Mouse (Mus musculus): ENCODE measurements at regions not wholly inside any gene's neighbourhood (a gene's known extent, or its start where the extent isn't known, plus 50 kb on each side); places are given as distances from the start of the nearest gene placed in this dataset.

DNA sequence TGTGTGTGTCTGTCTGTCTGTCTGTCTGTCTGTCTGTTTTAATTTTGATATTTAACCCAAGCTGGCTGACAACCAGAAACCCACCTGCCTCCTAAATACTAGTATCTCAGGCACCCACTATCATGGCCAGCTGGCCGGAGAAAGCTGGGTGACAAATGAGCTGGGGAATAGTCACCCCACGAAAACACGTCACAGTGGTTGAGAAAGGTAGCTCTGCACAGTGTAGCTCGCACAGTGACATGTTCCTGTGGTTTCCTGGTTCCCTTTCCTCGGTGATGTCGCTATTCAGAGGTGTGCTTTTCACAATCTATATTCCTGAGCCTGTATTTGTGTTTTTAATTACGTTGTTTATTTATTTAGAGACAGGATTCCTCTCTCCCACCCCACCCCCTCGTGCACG is 78.3 kb upstream of the Spaca7 start:
- H3K9me3 ChIP-seq (ENCODE audit: control insufficient read depth, low read length) = no peaks in the 10 kb centered on the region
- peaks cover 33% of the 10 kb centered on the region for H3K27me3 ChIP-seq (ENCODE audit: control insufficient read depth, insufficient read depth, low read length)
- H3K4me2 ChIP-seq (ENCODE audit: low read length) = no peak overlapping the region
- no peak overlapping the region for H3K27ac ChIP-seq (replicated peaks in 1 of 2; ENCODE audit: control insufficient read depth in 1 of 2, insufficient read depth in 1 of 2, low read depth in 2 of 2, low read length in 2 of 2)
- H3K4me3 ChIP-seq (ENCODE audit: control insufficient read depth in 1 of 2, insufficient read depth in 1 of 2, low read depth in 1 of 2, low read length in 2 of 2) = no peak overlapping the region
- 67% methylated on average over 9 of the region's 9 CpGs for WGBS
- no peak for ATAC-seq (ENCODE audit: insufficient number of reproducible peaks, insufficient read depth, low FRiP score, low read depth)
- H3K4me1 ChIP-seq (ENCODE audit: control insufficient read depth in 2 of 2, insufficient read depth in 2 of 2, low read length in 2 of 2) = peaks cover 0 to 7% of the 10 kb centered on the region in 2 experiments; a peak in 2 of 4 replicates
- H3K36me3 ChIP-seq (ENCODE audit: control insufficient read depth, insufficient read depth, low read length) = no peaks in the 10 kb centered on the region
- H3K9ac ChIP-seq (ENCODE audit: low read length) = no peak overlapping the region

DNA sequence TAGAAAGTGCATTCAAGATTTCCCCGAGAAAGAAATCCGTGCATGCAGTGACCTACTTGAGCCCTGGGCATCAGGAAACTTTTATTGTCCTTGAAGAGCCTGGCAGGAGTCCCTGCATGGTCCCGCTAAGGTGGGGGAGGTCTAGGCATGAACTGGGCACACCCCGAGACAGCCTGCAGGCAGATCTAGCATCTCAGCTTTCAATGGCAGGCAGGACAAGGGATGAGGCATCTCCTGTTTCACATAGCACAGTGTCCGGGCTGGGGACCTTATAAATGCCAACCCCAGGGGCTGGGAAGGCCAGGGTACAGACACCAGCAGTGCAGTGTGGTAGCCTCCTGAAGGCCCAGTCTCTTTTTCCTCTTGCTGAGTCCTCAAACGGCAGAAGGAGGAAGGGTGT is 75.4 kb upstream of the Spaca7 start:
- no peak overlapping the region for H3K4me3 ChIP-seq (ENCODE audit: control insufficient read depth in 1 of 2, insufficient read depth in 1 of 2, low read depth in 1 of 2, low read length in 2 of 2)
- H3K9me3 ChIP-seq (ENCODE audit: control insufficient read depth, low read length) = no peaks in the 10 kb centered on the region

DNA sequence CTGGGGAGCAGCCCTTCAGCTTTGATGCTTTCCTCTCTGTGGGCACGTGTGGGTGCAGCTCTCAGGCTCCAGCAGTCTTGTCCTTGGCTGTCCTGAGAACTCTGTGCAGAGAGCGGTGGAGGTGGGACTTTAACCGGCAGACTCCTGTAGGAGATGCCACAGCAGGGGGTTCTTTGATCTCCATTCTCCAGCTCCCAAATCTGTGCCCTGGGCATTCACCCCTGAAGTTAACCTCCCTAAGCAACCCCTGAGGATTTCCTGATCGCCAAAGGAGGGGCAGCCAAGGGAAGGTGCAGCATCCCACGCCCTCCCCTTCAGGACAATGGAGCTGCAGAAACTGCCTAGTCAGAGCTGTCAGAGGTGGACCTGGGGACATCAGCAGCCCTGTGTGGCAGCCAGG is 73.2 kb upstream of the Spaca7 start:
- WGBS = 3% methylated on average over 5 of the region's 5 CpGs
- Histone ChIP-seq H3K27me3 (ENCODE audit: control insufficient read depth, insufficient read depth, low read length) (peaks cover 72% of the 10 kb centered on the region), H3K4me1 (ENCODE audit: control insufficient read depth in 2 of 2, insufficient read depth in 2 of 2, low read length in 2 of 2) (peaks cover 0 to 7% of the 10 kb centered on the region in 2 experiments; a peak in 1 of 4 replicates), H3K9me3 (ENCODE audit: control insufficient read depth, low read length) (no peaks in the 10 kb centered on the region), H3K4me3 (ENCODE audit: control insufficient read depth in 1 of 2, insufficient read depth in 1 of 2, low read depth in 1 of 2, low read length in 2 of 2) (no peak overlapping the region), H3K9ac (ENCODE audit: low read length) (no peak overlapping the region), H3K27ac (replicated peaks in 1 of 2; ENCODE audit: control insufficient read depth in 1 of 2, insufficient read depth in 1 of 2, low read depth in 2 of 2, low read length in 2 of 2) (no peak overlapping the region), H3K4me2 (ENCODE audit: low read length) (no peak overlapping the region), H3K36me3 (ENCODE audit: control insufficient read depth, insufficient read depth, low read length) (no peaks in the 10 kb centered on the region)
- no peak for ATAC-seq (ENCODE audit: insufficient number of reproducible peaks, insufficient read depth, low FRiP score, low read depth)

More for the DNA sequence above, 75.4 kb upstream of the Spaca7 start:
- WGBS = 9% methylated on average over 6 of the region's 6 CpGs
- no peak overlapping the region for H3K9ac ChIP-seq (ENCODE audit: low read length)
- no peak for ATAC-seq (ENCODE audit: insufficient number of reproducible peaks, insufficient read depth, low FRiP score, low read depth)
- no peak overlapping the region for H3K4me2 ChIP-seq (ENCODE audit: low read length)
- peaks cover 62% of the 10 kb centered on the region for H3K27me3 ChIP-seq (ENCODE audit: control insufficient read depth, insufficient read depth, low read length)
- H3K36me3 ChIP-seq (ENCODE audit: control insufficient read depth, insufficient read depth, low read length) = no peaks in the 10 kb centered on the region
- H3K27ac ChIP-seq (replicated peaks in 1 of 2; ENCODE audit: control insufficient read depth in 1 of 2, insufficient read depth in 1 of 2, low read depth in 2 of 2, low read length in 2 of 2) = no peak overlapping the region
- peaks cover 0 to 5% of the 10 kb centered on the region in 2 experiments; a peak in 1 of 4 replicates for H3K4me1 ChIP-seq (ENCODE audit: control insufficient read depth in 2 of 2, insufficient read depth in 2 of 2, low read length in 2 of 2)

DNA sequence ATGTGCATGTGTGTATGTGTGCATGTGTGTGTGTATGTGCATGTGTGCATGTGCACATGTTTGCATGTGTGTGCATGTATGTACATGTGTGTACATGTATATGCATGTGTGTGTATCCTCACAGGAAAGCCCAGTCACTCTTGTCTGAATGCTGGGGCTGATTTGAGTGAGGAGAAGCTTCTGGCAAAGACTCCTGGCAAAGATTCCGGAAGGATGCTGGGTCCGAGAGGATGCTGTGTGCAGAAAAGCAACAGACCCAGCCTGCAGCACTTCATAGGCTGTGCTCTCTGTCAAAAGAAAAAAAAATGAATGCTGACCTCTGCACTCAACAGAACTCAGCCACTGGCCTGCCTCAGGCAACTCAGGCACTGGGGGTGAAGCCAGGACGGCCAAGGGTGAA is 72.5 kb upstream of the Spaca7 start:
- H3K4me3 ChIP-seq (ENCODE audit: control insufficient read depth in 1 of 2, insufficient read depth in 1 of 2, low read depth in 1 of 2, low read length in 2 of 2) = no peak overlapping the region
- ATAC-seq (ENCODE audit: insufficient number of reproducible peaks, insufficient read depth, low FRiP score, low read depth) = no peak
- H3K9ac ChIP-seq (ENCODE audit: low read length) = no peak overlapping the region
- H3K27ac ChIP-seq (replicated peaks in 1 of 2; ENCODE audit: control insufficient read depth in 1 of 2, insufficient read depth in 1 of 2, low read depth in 2 of 2, low read length in 2 of 2) = no peak overlapping the region
- H3K9me3 ChIP-seq (ENCODE audit: control insufficient read depth, low read length) = no peaks in the 10 kb centered on the region
- H3K27me3 ChIP-seq (ENCODE audit: control insufficient read depth, insufficient read depth, low read length) = peaks cover 79% of the 10 kb centered on the region
- no peak overlapping the region for H3K4me2 ChIP-seq (ENCODE audit: low read length)
- H3K4me1 ChIP-seq (ENCODE audit: control insufficient read depth in 2 of 2, insufficient read depth in 2 of 2, low read length in 2 of 2) = peaks cover 0 to 7% of the 10 kb centered on the region in 2 experiments; a peak in 1 of 4 replicates
- 68% methylated on average over 3 of the region's 3 CpGs for WGBS
- H3K36me3 ChIP-seq (ENCODE audit: control insufficient read depth, insufficient read depth, low read length) = no peaks in the 10 kb centered on the region

DNA sequence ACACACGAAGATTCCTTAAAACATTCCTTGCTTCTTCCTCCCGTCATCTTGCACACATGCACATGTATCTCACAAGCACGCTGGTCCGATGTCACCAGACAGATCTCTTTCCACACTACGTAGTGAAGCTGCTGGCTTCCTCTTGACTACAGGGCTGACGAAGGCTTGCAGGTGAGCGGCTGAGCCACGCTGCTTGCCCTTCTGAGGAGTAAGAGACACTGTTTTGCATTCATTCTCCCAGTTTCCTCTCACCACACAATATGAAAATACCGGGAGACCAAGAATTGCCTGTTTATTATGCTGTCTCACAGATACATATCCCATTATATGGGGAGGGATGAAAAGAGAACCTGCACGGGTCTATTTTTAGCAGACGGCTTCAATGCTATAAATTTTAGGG is 71.0 kb upstream of the Spaca7 start:
- H3K4me2 ChIP-seq (ENCODE audit: low read length) = peak overlapping the region; percentile 61
- no peaks in the 10 kb centered on the region for H3K9me3 ChIP-seq (ENCODE audit: control insufficient read depth, low read length)
- peaks cover 84% of the 10 kb centered on the region for H3K27me3 ChIP-seq (ENCODE audit: control insufficient read depth, insufficient read depth, low read length)
- WGBS = 6% methylated on average over 11 of the region's 11 CpGs
- no peak for ATAC-seq (ENCODE audit: insufficient number of reproducible peaks, insufficient read depth, low FRiP score, low read depth)
- peaks cover 0 to 7% of the 10 kb centered on the region in 2 experiments; a peak in 1 of 4 replicates for H3K4me1 ChIP-seq (ENCODE audit: control insufficient read depth in 2 of 2, insufficient read depth in 2 of 2, low read length in 2 of 2)
- H3K4me3 ChIP-seq (ENCODE audit: control insufficient read depth in 1 of 2, insufficient read depth in 1 of 2, low read depth in 1 of 2, low read length in 2 of 2) = peak overlapping the region in 1 of 2 experiments; percentile 26; a peak in 1 of 4 replicates
- no peak overlapping the region for H3K9ac ChIP-seq (ENCODE audit: low read length)
- H3K27ac ChIP-seq (replicated peaks in 1 of 2; ENCODE audit: control insufficient read depth in 1 of 2, insufficient read depth in 1 of 2, low read depth in 2 of 2, low read length in 2 of 2) = no peak overlapping the region
- H3K36me3 ChIP-seq (ENCODE audit: control insufficient read depth, insufficient read depth, low read length) = no peaks in the 10 kb centered on the region

DNA sequence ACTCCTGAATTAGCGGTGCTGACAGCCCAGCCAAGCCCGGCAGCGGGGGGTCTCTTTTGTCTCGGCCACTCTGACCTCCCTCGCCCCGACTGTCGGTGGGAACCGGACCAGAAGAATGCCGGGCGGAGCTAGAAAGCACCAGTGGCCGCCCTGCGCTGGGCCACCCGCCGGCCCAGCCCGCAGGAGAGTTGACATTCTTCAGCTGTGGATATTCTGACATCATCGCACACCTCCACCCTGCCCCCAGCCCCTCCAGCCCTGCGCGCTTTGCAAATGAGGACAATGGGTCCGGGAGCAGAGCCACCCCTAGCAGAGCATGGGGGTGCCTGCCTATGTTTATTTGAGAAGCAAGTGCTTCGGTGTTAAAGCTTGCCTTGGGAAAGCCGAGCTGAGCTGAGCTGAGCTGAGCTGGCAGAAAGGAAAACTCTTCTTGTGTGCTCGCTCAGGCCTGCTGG is 70.5 kb upstream of the Spaca7 start:
- H3K4me1 ChIP-seq (ENCODE audit: control insufficient read depth in 2 of 2, insufficient read depth in 2 of 2, low read length in 2 of 2) = peaks cover 0 to 7% of the 10 kb centered on the region in 2 experiments; a peak in 1 of 4 replicates
- H3K4me2 ChIP-seq (ENCODE audit: low read length) = peak overlapping the region; percentile 61
- no peaks in the 10 kb centered on the region for H3K36me3 ChIP-seq (ENCODE audit: control insufficient read depth, insufficient read depth, low read length)
- H3K27me3 ChIP-seq (ENCODE audit: control insufficient read depth, insufficient read depth, low read length) = peaks cover 87% of the 10 kb centered on the region
- no peak overlapping the region for H3K9ac ChIP-seq (ENCODE audit: low read length)
- WGBS = under 1% methylated on average over 22 of the region's 22 CpGs
- H3K27ac ChIP-seq (replicated peaks in 1 of 2; ENCODE audit: control insufficient read depth in 1 of 2, insufficient read depth in 1 of 2, low read depth in 2 of 2, low read length in 2 of 2) = no peak overlapping the region
- no peaks in the 10 kb centered on the region for H3K9me3 ChIP-seq (ENCODE audit: control insufficient read depth, low read length)
- peak overlapping the region; percentile 21 to 26 for H3K4me3 ChIP-seq (ENCODE audit: control insufficient read depth in 1 of 2, insufficient read depth in 1 of 2, low read depth in 1 of 2, low read length in 2 of 2)
- ATAC-seq (ENCODE audit: insufficient number of reproducible peaks, insufficient read depth, low FRiP score, low read depth) = no peak

DNA sequence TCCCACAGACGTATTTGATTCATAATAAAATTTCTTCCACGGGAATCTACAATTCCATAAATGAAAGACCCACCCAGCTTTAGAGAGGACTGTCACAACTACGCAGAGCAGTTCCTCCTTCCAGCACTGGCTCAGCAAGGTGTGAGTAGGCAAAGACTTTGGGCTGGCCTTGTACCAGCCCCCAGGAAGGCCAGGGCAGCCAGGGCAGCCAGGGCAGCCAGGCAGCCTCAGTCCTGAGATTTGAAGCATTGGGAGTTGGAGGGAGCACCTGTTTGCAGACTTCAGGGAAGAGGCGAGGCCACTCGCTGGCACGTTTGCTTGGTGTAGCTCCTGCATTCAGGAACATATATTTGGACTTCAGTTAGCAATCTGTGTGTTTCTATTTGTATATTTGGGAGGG is 70.0 kb upstream of the Spaca7 start:
- H3K9ac ChIP-seq (ENCODE audit: low read length) = no peak overlapping the region
- no peaks in the 10 kb centered on the region for H3K9me3 ChIP-seq (ENCODE audit: control insufficient read depth, low read length)
- no peak for ATAC-seq (ENCODE audit: insufficient number of reproducible peaks, insufficient read depth, low FRiP score, low read depth)
- WGBS = 14% methylated on average over 6 of the region's 6 CpGs
- H3K27ac ChIP-seq (replicated peaks in 1 of 2; ENCODE audit: control insufficient read depth in 1 of 2, insufficient read depth in 1 of 2, low read depth in 2 of 2, low read length in 2 of 2) = no peak overlapping the region
- peak overlapping the region; percentile 61 for H3K4me2 ChIP-seq (ENCODE audit: low read length)
- H3K4me3 ChIP-seq (ENCODE audit: control insufficient read depth in 1 of 2, insufficient read depth in 1 of 2, low read depth in 1 of 2, low read length in 2 of 2) = peak overlapping the region; percentile 21 to 26; a peak in 1 of 4 replicates
- peaks cover 86% of the 10 kb centered on the region for H3K27me3 ChIP-seq (ENCODE audit: control insufficient read depth, insufficient read depth, low read length)
- H3K36me3 ChIP-seq (ENCODE audit: control insufficient read depth, insufficient read depth, low read length) = no peaks in the 10 kb centered on the region
- peaks cover 0 to 7% of the 10 kb centered on the region in 2 experiments; a peak in 1 of 4 replicates for H3K4me1 ChIP-seq (ENCODE audit: control insufficient read depth in 2 of 2, insufficient read depth in 2 of 2, low read length in 2 of 2)

DNA sequence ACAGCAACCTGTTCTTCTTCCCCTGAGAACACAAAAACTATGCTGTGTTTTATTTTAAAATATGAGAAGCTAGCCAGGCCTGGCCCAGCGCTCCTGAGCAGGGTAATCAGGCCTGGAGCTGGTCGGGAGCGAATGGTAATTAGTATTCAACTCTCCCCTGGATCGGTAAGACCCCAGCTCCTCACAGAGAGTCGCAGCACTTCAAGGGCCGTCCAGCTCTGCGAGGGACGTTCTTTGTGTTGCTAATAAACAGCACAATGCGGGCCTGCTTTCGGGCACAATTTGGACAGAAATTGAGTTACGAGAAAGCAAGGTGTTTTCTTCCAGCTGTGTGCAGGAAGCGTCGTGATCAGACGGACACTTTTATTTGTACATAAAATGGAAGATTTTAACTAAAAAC is 69.5 kb upstream of the Spaca7 start:
- H3K4me1 ChIP-seq (ENCODE audit: control insufficient read depth in 2 of 2, insufficient read depth in 2 of 2, low read length in 2 of 2) = peaks cover 0 to 7% of the 10 kb centered on the region in 2 experiments; a peak in 1 of 4 replicates
- H3K27ac ChIP-seq (replicated peaks in 1 of 2; ENCODE audit: control insufficient read depth in 1 of 2, insufficient read depth in 1 of 2, low read depth in 2 of 2, low read length in 2 of 2) = no peak overlapping the region
- H3K9me3 ChIP-seq (ENCODE audit: control insufficient read depth, low read length) = no peaks in the 10 kb centered on the region
- peaks cover 88% of the 10 kb centered on the region for H3K27me3 ChIP-seq (ENCODE audit: control insufficient read depth, insufficient read depth, low read length)
- no peak overlapping the region for H3K4me3 ChIP-seq (ENCODE audit: control insufficient read depth in 1 of 2, insufficient read depth in 1 of 2, low read depth in 1 of 2, low read length in 2 of 2)
- no peak for ATAC-seq (ENCODE audit: insufficient number of reproducible peaks, insufficient read depth, low FRiP score, low read depth)
- no peak overlapping the region for H3K4me2 ChIP-seq (ENCODE audit: low read length)
- no peaks in the 10 kb centered on the region for H3K36me3 ChIP-seq (ENCODE audit: control insufficient read depth, insufficient read depth, low read length)
- no peak overlapping the region for H3K9ac ChIP-seq (ENCODE audit: low read length)
- 8% methylated on average over 14 of the region's 14 CpGs for WGBS
